Comparison of ENCODE assay signal across 7 mouse cellular contexts in genomic region chr10:95894856-95895386, GRCm38 (mm10). TPM values are rescaled to one million over a fixed set of nuclear protein-coding genes. Genes with fewer than 3 reads are reported as not detected.
DNase-seq lines count a peak whose midpoint lies in the region; ATAC-seq and TF ChIP-seq lines count a peak whose summit lies in the region.

No protein-coding gene starts in this region.

- peak; percentile 88 for ATAC-seq in inflammation-experienced regulatory T-cells, adult 6 months

- intact Hi-C loops in left cerebral cortex, adult 2 months (cut with DNase I) = loop anchor here (1.0 to 2.0 kb wide), 3 partner anchors 34 to 406 kb away; no protein-coding TSS in a partner anchor

- peak overlapping the region; percentile 36 for H3K4me3 ChIP-seq in left cerebral cortex, adult 2 months

- peak; percentile 79 for TF ChIP-seq CTCF in left cerebral cortex, adult 2 months (IDR thresholded peaks at IDR 0.05)

- DNase-seq in adipocyte (ENCODE audit: low spot score) = peak; percentile 81
- peak; percentile 54 to 68 for DNase-seq in cerebellum, postnatal 36 days
- DNase-seq in gastrocnemius, adult 8-10 months (ENCODE audit: low spot score in 2 of 2) = peak; percentile 16 to 19
- DNase-seq in left cerebral cortex, adult 2 months (ENCODE audit: extremely low spot score in 1 of 2, low spot score in 2 of 2) = peak; percentile 66
- peak; percentile 50 to 76 for DNase-seq in lung, postnatal 4 days
- peak; percentile 51 for DNase-seq in retina, postnatal 7 days (ENCODE audit: low read depth, low spot score)

- H3K27ac ChIP-seq in left cerebral cortex, adult 2 months = peak overlapping the region; percentile 33; the same call in 1 of the 2 replicates

RNA-seq across cellular contexts. Expression of gene Eea1, which starts 45.5 kb away (rescaled TPM):
- 10 to 100 TPM; 19.7 to 26.8 (median 22.9) TPM for total RNA-seq in gastrocnemius, adult 8-10 months (2022)
- 10 to 100 TPM; 30.0 to 32.5 (median 31.7) TPM for polyA plus RNA-seq in inflammation-experienced regulatory T-cells, adult 6 months (2017; shearing (Covaris generic))
- total RNA-seq in left cerebral cortex, adult 2 months (2021) = 10 to 100 TPM; 34.3 to 34.4 TPM

RNA-seq across cellular contexts. Expression of gene Gm33543, which starts 52.2 kb away (rescaled TPM):
- 1 to 10 TPM in 2 of 4 experiments, under 1 TPM in 2; 0.32 to 2.0 (median 1.4) TPM for total RNA-seq in gastrocnemius, adult 8-10 months (2022)
- not detected for polyA plus RNA-seq in inflammation-experienced regulatory T-cells, adult 6 months (2017; shearing (Covaris generic))
- total RNA-seq in left cerebral cortex, adult 2 months (2021) = not detected

Comparison
In these comparisons a context has a peak if more than half of its experiments do, and no peak if none do; other contexts are left out.
1. Peak in every context shown above with its lines: DNase-seq, ATAC-seq, H3K4me3 ChIP-seq and H3K27ac ChIP-seq.
2. DNase-seq: peak in every context shown above with its lines; median percentile 81 in adipocyte; 66 in left cerebral cortex, adult 2 months; 63 in lung, postnatal 4 days; 61 in cerebellum, postnatal 36 days; 51 in retina, postnatal 7 days; 18 in gastrocnemius, adult 8-10 months.